Mouse (Mus musculus): ENCODE data around the gene Csrp1. TPM values are rescaled to one million over a fixed set of nuclear protein-coding genes. Genes with fewer than 3 reads are reported as not detected.
A peak's percentile ranks its signal among the peaks of the same experiment; 100 is the strongest.

Gene Csrp1
- polyA plus RNA-seq, 1 experiment from 2014 or later: 114 TPM

- peak; percentile 58 for ATAC-seq (ENCODE audit: low FRiP score, low TSS enrichment)
- Histone ChIP-seq H3K27me3 (ENCODE audit: control insufficient read depth, insufficient read depth, low read length) (no peaks in the 10 kb centered on the region), H3K4me2 (replicated peaks; ENCODE audit: low read depth, low read length) (no peak overlapping the region), H3K9me3 (ENCODE audit: control insufficient read depth, low read length) (no peaks in the 10 kb centered on the region), H3K4me1 (ENCODE audit: control insufficient read depth, insufficient read depth, low read length) (no peaks in the 10 kb centered on the region), H3K27ac (ENCODE audit: low read depth, low read length) (no peak overlapping the region), H3K9ac (ENCODE audit: low read depth, low read length) (no peak overlapping the region), H3K4me3 (ENCODE audit: low read length) (no peak overlapping the region), H3K36me3 (ENCODE audit: control insufficient read depth, insufficient read depth, low read length) (no peaks in the 10 kb centered on the region)
- WGBS: 22% methylated on average over 9 of the region's 9 CpGs
Measured at GRCm38 (mm10) chr1:135719486-135719885, 375 bp upstream of the Csrp1 start.

GRCm38 (mm10) chr1:135723016-135723415 lies 3.2 kb downstream of the Csrp1 start:
- H3K27ac ChIP-seq (ENCODE audit: low read depth, low read length): no peak overlapping the region
- ATAC-seq (ENCODE audit: low FRiP score, low TSS enrichment): no peak
- H3K4me1 ChIP-seq (ENCODE audit: control insufficient read depth, insufficient read depth, low read length): no peaks in the 10 kb centered on the region
- WGBS: 67% methylated on average over 1 of the region's 1 CpGs
- no peak overlapping the region for H3K9ac ChIP-seq (ENCODE audit: low read depth, low read length)
- no peak overlapping the region for H3K4me3 ChIP-seq (ENCODE audit: low read length)
- no peaks in the 10 kb centered on the region for H3K9me3 ChIP-seq (ENCODE audit: control insufficient read depth, low read length)
- no peaks in the 10 kb centered on the region for H3K27me3 ChIP-seq (ENCODE audit: control insufficient read depth, insufficient read depth, low read length)
- no peaks in the 10 kb centered on the region for H3K36me3 ChIP-seq (ENCODE audit: control insufficient read depth, insufficient read depth, low read length)
- H3K4me2 ChIP-seq (replicated peaks; ENCODE audit: low read depth, low read length): no peak overlapping the region

GRCm38 (mm10) chr1:135724134-135724533 lies 4.3 kb downstream of the Csrp1 start:
- no peak overlapping the region for H3K4me3 ChIP-seq (ENCODE audit: low read length)
- ATAC-seq (ENCODE audit: low FRiP score, low TSS enrichment): no peak

GRCm38 (mm10) chr1:135725324-135725723 lies 5.5 kb downstream of the Csrp1 start:
- Histone ChIP-seq H3K9me3 (ENCODE audit: control insufficient read depth, low read length) (no peaks in the 10 kb centered on the region), H3K4me1 (ENCODE audit: control insufficient read depth, insufficient read depth, low read length) (peaks cover 14% of the 10 kb centered on the region), H3K4me3 (ENCODE audit: low read length) (no peak overlapping the region), H3K27me3 (ENCODE audit: control insufficient read depth, insufficient read depth, low read length) (no peaks in the 10 kb centered on the region), H3K36me3 (ENCODE audit: control insufficient read depth, insufficient read depth, low read length) (no peaks in the 10 kb centered on the region), H3K27ac (ENCODE audit: low read depth, low read length) (no peak overlapping the region), H3K9ac (ENCODE audit: low read depth, low read length) (no peak overlapping the region), H3K4me2 (replicated peaks; ENCODE audit: low read depth, low read length) (no peak overlapping the region)
- 96% methylated on average over 6 of the region's 6 CpGs for WGBS
- no peak for ATAC-seq (ENCODE audit: low FRiP score, low TSS enrichment)

More at GRCm38 (mm10) chr1:135724134-135724533, 4.3 kb downstream of the Csrp1 start:
- Histone ChIP-seq H3K4me1 (ENCODE audit: control insufficient read depth, insufficient read depth, low read length) (0 out of 2 replicates have a peak, but pooled peaks cover 4% of the 10 kb centered on the region), H3K9me3 (ENCODE audit: control insufficient read depth, low read length) (no peaks in the 10 kb centered on the region), H3K27ac (ENCODE audit: low read depth, low read length) (no peak overlapping the region), H3K36me3 (ENCODE audit: control insufficient read depth, insufficient read depth, low read length) (no peaks in the 10 kb centered on the region), H3K9ac (ENCODE audit: low read depth, low read length) (no peak overlapping the region), H3K4me2 (replicated peaks; ENCODE audit: low read depth, low read length) (no peak overlapping the region), H3K27me3 (ENCODE audit: control insufficient read depth, insufficient read depth, low read length) (no peaks in the 10 kb centered on the region)
- whole genome bisulfite sequencing: 72% methylated on average over 4 of the region's 4 CpGs

GRCm38 (mm10) chr1:135725936-135726335 lies 6.1 kb downstream of the Csrp1 start:
- H3K9ac ChIP-seq (ENCODE audit: low read depth, low read length): no peak overlapping the region
- no peak overlapping the region for H3K4me2 ChIP-seq (replicated peaks; ENCODE audit: low read depth, low read length)
- no peaks in the 10 kb centered on the region for H3K36me3 ChIP-seq (ENCODE audit: control insufficient read depth, insufficient read depth, low read length)
- no peaks in the 10 kb centered on the region for H3K27me3 ChIP-seq (ENCODE audit: control insufficient read depth, insufficient read depth, low read length)
- no peak overlapping the region for H3K4me3 ChIP-seq (ENCODE audit: low read length)
- no peak overlapping the region for H3K27ac ChIP-seq (ENCODE audit: low read depth, low read length)
- WGBS: 62% methylated on average over 7 of the region's 7 CpGs
- no peaks in the 10 kb centered on the region for H3K9me3 ChIP-seq (ENCODE audit: control insufficient read depth, low read length)
- no peak for ATAC-seq (ENCODE audit: low FRiP score, low TSS enrichment)
- H3K4me1 ChIP-seq (ENCODE audit: control insufficient read depth, insufficient read depth, low read length): peaks cover 20% of the 10 kb centered on the region

- peak; percentile 87 for ATAC-seq (ENCODE audit: low FRiP score, low TSS enrichment)
- peak overlapping the region; percentile 64 for H3K4me3 ChIP-seq (ENCODE audit: low read length)
- H3K36me3 ChIP-seq (ENCODE audit: control insufficient read depth, insufficient read depth, low read length): no peaks in the 10 kb centered on the region
- H3K27ac ChIP-seq (ENCODE audit: low read depth, low read length): peak overlapping the region; percentile 68; the same call in 1 of the 2 replicates
- no peaks in the 10 kb centered on the region for H3K9me3 ChIP-seq (ENCODE audit: control insufficient read depth, low read length)
- WGBS: under 1% methylated on average over 35 of the region's 35 CpGs
- no peaks in the 10 kb centered on the region for H3K27me3 ChIP-seq (ENCODE audit: control insufficient read depth, insufficient read depth, low read length)
- H3K4me2 ChIP-seq (replicated peaks; ENCODE audit: low read depth, low read length): peak overlapping the region; percentile 90
- H3K4me1 ChIP-seq (ENCODE audit: control insufficient read depth, insufficient read depth, low read length): peaks cover 48% of the 10 kb centered on the region
- peak overlapping the region; percentile 83 for H3K9ac ChIP-seq (ENCODE audit: low read depth, low read length)
Measured at GRCm38 (mm10) chr1:135728631-135729366, 8.9 kb downstream of the Csrp1 start.

- peak overlapping the region; percentile 68; the same call in 1 of the 2 replicates for H3K27ac ChIP-seq (ENCODE audit: low read depth, low read length)
- no peaks in the 10 kb centered on the region for H3K27me3 ChIP-seq (ENCODE audit: control insufficient read depth, insufficient read depth, low read length)
- H3K4me2 ChIP-seq (replicated peaks; ENCODE audit: low read depth, low read length): peak overlapping the region; percentile 90
- 0% methylated on average over 11 of the region's 11 CpGs for WGBS
- no peaks in the 10 kb centered on the region for H3K36me3 ChIP-seq (ENCODE audit: control insufficient read depth, insufficient read depth, low read length)
- no peaks in the 10 kb centered on the region for H3K9me3 ChIP-seq (ENCODE audit: control insufficient read depth, low read length)
- H3K9ac ChIP-seq (ENCODE audit: low read depth, low read length): peak overlapping the region; percentile 83
- H3K4me3 ChIP-seq (ENCODE audit: low read length): peak overlapping the region; percentile 64
- ATAC-seq (ENCODE audit: low FRiP score, low TSS enrichment): no peak
- peaks cover 53% of the 10 kb centered on the region for H3K4me1 ChIP-seq (ENCODE audit: control insufficient read depth, insufficient read depth, low read length)
Measured at GRCm38 (mm10) chr1:135729367-135729713, 9.5 kb downstream of the Csrp1 start.

GRCm38 (mm10) chr1:135729821-135730220 lies 10.0 kb downstream of the Csrp1 start:
- no peak for ATAC-seq (ENCODE audit: low FRiP score, low TSS enrichment)
- peaks cover 57% of the 10 kb centered on the region for H3K4me1 ChIP-seq (ENCODE audit: control insufficient read depth, insufficient read depth, low read length)
- WGBS: 15% methylated on average over 4 of the region's 4 CpGs

GRCm38 (mm10) chr1:135730296-135730695 lies 10.4 kb downstream of the Csrp1 start:
- ATAC-seq (ENCODE audit: low FRiP score, low TSS enrichment): no peak
- Histone ChIP-seq H3K27me3 (ENCODE audit: control insufficient read depth, insufficient read depth, low read length) (no peaks in the 10 kb centered on the region), H3K36me3 (ENCODE audit: control insufficient read depth, insufficient read depth, low read length) (no peaks in the 10 kb centered on the region), H3K9ac (ENCODE audit: low read depth, low read length) (peak overlapping the region; percentile 53), H3K4me2 (replicated peaks; ENCODE audit: low read depth, low read length) (peak overlapping the region; percentile 90), H3K27ac (ENCODE audit: low read depth, low read length) (peak overlapping the region; percentile 69), H3K4me3 (ENCODE audit: low read length) (peak overlapping the region; percentile 64), H3K4me1 (ENCODE audit: control insufficient read depth, insufficient read depth, low read length) (peaks cover 62% of the 10 kb centered on the region), H3K9me3 (ENCODE audit: control insufficient read depth, low read length) (no peaks in the 10 kb centered on the region)
- 34% methylated on average over 3 of the region's 3 CpGs for WGBS

More at GRCm38 (mm10) chr1:135729821-135730220, 10.0 kb downstream of the Csrp1 start:
- peak overlapping the region; percentile 90 for H3K4me2 ChIP-seq (replicated peaks; ENCODE audit: low read depth, low read length)
- H3K36me3 ChIP-seq (ENCODE audit: control insufficient read depth, insufficient read depth, low read length): no peaks in the 10 kb centered on the region
- H3K27me3 ChIP-seq (ENCODE audit: control insufficient read depth, insufficient read depth, low read length): no peaks in the 10 kb centered on the region
- no peaks in the 10 kb centered on the region for H3K9me3 ChIP-seq (ENCODE audit: control insufficient read depth, low read length)
- H3K9ac ChIP-seq (ENCODE audit: low read depth, low read length): peak overlapping the region; percentile 83; the same call in 1 of the 2 replicates
- H3K27ac ChIP-seq (ENCODE audit: low read depth, low read length): peak overlapping the region; percentile 68
- peak overlapping the region; percentile 64 for H3K4me3 ChIP-seq (ENCODE audit: low read length)

Measured in kidney, embryonic 14.5 days (tissue).